Mouse (Mus musculus): ENCODE data around the gene Map1lc3a. TPM values are rescaled to one million over a fixed set of nuclear protein-coding genes. Genes with fewer than 3 reads are reported as not detected.

Map1lc3a gene
- polyA plus RNA-seq, 1 experiment from 2014 or later = 68.0 TPM

GRCm38 (mm10) chr2:155280116-155280515 is 4.0 kb downstream of the Map1lc3a start:
- Histone ChIP-seq H3K36me3 (replicated peaks; ENCODE audit: insufficient read depth, low read length) (peaks cover 7% of the 10 kb centered on the region; the same call in 1 of the 2 replicates), H3K9ac (replicated peaks) (no peak overlapping the region), H3K27me3 (ENCODE audit: insufficient read depth, low read length) (no peaks in the 10 kb centered on the region), H3K9me3 (ENCODE audit: low read length) (no peaks in the 10 kb centered on the region), H3K27ac (ENCODE audit: low read depth) (no peak overlapping the region), H3K4me2 (ENCODE audit: low read depth, low read length) (no peak overlapping the region), H3K4me3 (ENCODE audit: low read depth, low read length) (no peak overlapping the region), H3K4me1 (ENCODE audit: insufficient read depth) (peaks cover 7% of the 10 kb centered on the region)
- DNase-seq = no peak
- no peak for ATAC-seq
- 70% methylated on average over 2 of the region's 2 CpGs for WGBS (ENCODE audit: insufficient replicate concordance)
- TF ChIP-seq CTCF (IDR thresholded peaks at IDR 0.05; ENCODE audit: low read depth) (no peak), EP300 (IDR thresholded peaks at IDR 0.05; ENCODE audit: low read depth) (no peak)

- Histone ChIP-seq H3K9me3 (ENCODE audit: low read length) (no peaks in the 10 kb centered on the region), H3K27ac (ENCODE audit: low read depth) (no peak overlapping the region), H3K36me3 (replicated peaks; ENCODE audit: insufficient read depth, low read length) (peaks cover 7% of the 10 kb centered on the region; the same call in 1 of the 2 replicates), H3K4me2 (ENCODE audit: low read depth, low read length) (no peak overlapping the region), H3K4me1 (ENCODE audit: insufficient read depth) (no peaks in the 10 kb centered on the region), H3K27me3 (ENCODE audit: insufficient read depth, low read length) (no peaks in the 10 kb centered on the region), H3K9ac (replicated peaks) (no peak overlapping the region), H3K4me3 (ENCODE audit: low read depth, low read length) (no peak overlapping the region)
- 81% methylated on average over 4 of the region's 4 CpGs for WGBS (ENCODE audit: insufficient replicate concordance)
- TF ChIP-seq EP300 (IDR thresholded peaks at IDR 0.05; ENCODE audit: low read depth) (no peak), CTCF (IDR thresholded peaks at IDR 0.05; ENCODE audit: low read depth) (no peak)
- no peak for DNase-seq
- no peak for ATAC-seq
Measured at GRCm38 (mm10) chr2:155283793-155284192, 7.7 kb downstream of the Map1lc3a start.

GRCm38 (mm10) chr2:155284647-155285046 is 8.6 kb downstream of the Map1lc3a start:
- ATAC-seq = no peak
- no peak overlapping the region for H3K9ac ChIP-seq (replicated peaks)
- H3K9me3 ChIP-seq (ENCODE audit: low read length) = no peaks in the 10 kb centered on the region
- TF ChIP-seq CTCF (IDR thresholded peaks at IDR 0.05; ENCODE audit: low read depth) = no peak
- no peak for TF ChIP-seq EP300 (IDR thresholded peaks at IDR 0.05; ENCODE audit: low read depth)
- 71% methylated on average over 7 of the region's 7 CpGs for WGBS (ENCODE audit: insufficient replicate concordance)
- no peak for DNase-seq
- H3K4me1 ChIP-seq (ENCODE audit: insufficient read depth) = no peaks in the 10 kb centered on the region
- no peak overlapping the region for H3K4me2 ChIP-seq (ENCODE audit: low read depth, low read length)
- H3K27ac ChIP-seq (ENCODE audit: low read depth) = no peak overlapping the region
- no peak overlapping the region for H3K4me3 ChIP-seq (ENCODE audit: low read depth, low read length)
- H3K27me3 ChIP-seq (ENCODE audit: insufficient read depth, low read length) = no peaks in the 10 kb centered on the region
- peaks cover 9% of the 10 kb centered on the region for H3K36me3 ChIP-seq (replicated peaks; ENCODE audit: insufficient read depth, low read length)

GRCm38 (mm10) chr2:155285744-155286143 is 9.6 kb downstream of the Map1lc3a start:
- DNase-seq = no peak
- peaks cover 18% of the 10 kb centered on the region for H3K36me3 ChIP-seq (replicated peaks; ENCODE audit: insufficient read depth, low read length)
- 80% methylated on average over 6 of the region's 6 CpGs for WGBS (ENCODE audit: insufficient replicate concordance)
- no peak overlapping the region for H3K4me3 ChIP-seq (ENCODE audit: low read depth, low read length)
- no peak overlapping the region for H3K4me2 ChIP-seq (ENCODE audit: low read depth, low read length)
- H3K4me1 ChIP-seq (ENCODE audit: insufficient read depth) = no peaks in the 10 kb centered on the region
- no peaks in the 10 kb centered on the region for H3K9me3 ChIP-seq (ENCODE audit: low read length)
- no peaks in the 10 kb centered on the region for H3K27me3 ChIP-seq (ENCODE audit: insufficient read depth, low read length)
- H3K9ac ChIP-seq (replicated peaks) = no peak overlapping the region
- no peak for ATAC-seq
- H3K27ac ChIP-seq (ENCODE audit: low read depth) = no peak overlapping the region
- no peak for TF ChIP-seq EP300 (IDR thresholded peaks at IDR 0.05; ENCODE audit: low read depth)
- TF ChIP-seq CTCF (IDR thresholded peaks at IDR 0.05; ENCODE audit: low read depth) = no peak

- no peaks in the 10 kb centered on the region for H3K27me3 ChIP-seq (ENCODE audit: insufficient read depth, low read length)
- H3K9ac ChIP-seq (replicated peaks) = no peak overlapping the region
- peaks cover 26% of the 10 kb centered on the region for H3K36me3 ChIP-seq (replicated peaks; ENCODE audit: insufficient read depth, low read length)
- DNase-seq = no peak
- TF ChIP-seq EP300 (IDR thresholded peaks at IDR 0.05; ENCODE audit: low read depth) (no peak), CTCF (IDR thresholded peaks at IDR 0.05; ENCODE audit: low read depth) (no peak)
- H3K4me2 ChIP-seq (ENCODE audit: low read depth, low read length) = no peak overlapping the region
- ATAC-seq = peak; percentile 40; the same call in 1 of the 2 replicates
- no peaks in the 10 kb centered on the region for H3K9me3 ChIP-seq (ENCODE audit: low read length)
- no peak overlapping the region for H3K27ac ChIP-seq (ENCODE audit: low read depth)
- 76% methylated on average over 4 of the region's 4 CpGs for WGBS (ENCODE audit: insufficient replicate concordance)
- H3K4me1 ChIP-seq (ENCODE audit: insufficient read depth) = no peaks in the 10 kb centered on the region
- H3K4me3 ChIP-seq (ENCODE audit: low read depth, low read length) = no peak overlapping the region
Measured at GRCm38 (mm10) chr2:155287456-155288250, 11.6 kb downstream of the Map1lc3a start.

GRCm38 (mm10) chr2:155290066-155290465 is 14.0 kb downstream of the Map1lc3a start:
- Histone ChIP-seq H3K27me3 (ENCODE audit: insufficient read depth, low read length) (no peaks in the 10 kb centered on the region), H3K27ac (ENCODE audit: low read depth) (no peak overlapping the region), H3K9ac (replicated peaks) (no peak overlapping the region), H3K4me3 (ENCODE audit: low read depth, low read length) (no peak overlapping the region), H3K9me3 (ENCODE audit: low read length) (no peaks in the 10 kb centered on the region), H3K4me2 (ENCODE audit: low read depth, low read length) (no peak overlapping the region), H3K4me1 (ENCODE audit: insufficient read depth) (no peaks in the 10 kb centered on the region), H3K36me3 (replicated peaks; ENCODE audit: insufficient read depth, low read length) (peaks cover 25% of the 10 kb centered on the region)
- 88% methylated on average over 8 of the region's 8 CpGs for WGBS (ENCODE audit: insufficient replicate concordance)
- TF ChIP-seq CTCF (IDR thresholded peaks at IDR 0.05; ENCODE audit: low read depth) (no peak), EP300 (IDR thresholded peaks at IDR 0.05; ENCODE audit: low read depth) (no peak)
- no peak for ATAC-seq
- DNase-seq = no peak

All from liver, postnatal 0 days (tissue).